Mouse (Mus musculus) CH12F3 (cell line): ENCODE data around the gene Hoxb2.

Source experiments
- in situ Hi-C: fragments of 300-500 bp; cut with MboI; formaldehyde crosslinking; loops from 2 replicates; pipeline ENCODE4 v1.14.3; 2020; ENCODE audit warnings: low sequenced_read_pairs

Gene Hoxb2

GRCm38 (mm10) chr11:96334998-96335397, 15.3 kb upstream of the Hoxb2 start:
- in situ Hi-C loops, result no loop called here

- in situ Hi-C loops, result no loop called here
Observed at GRCm38 (mm10) chr11:96336597-96336996, 13.7 kb upstream of the Hoxb2 start.

GRCm38 (mm10) chr11:96337026-96337425, 13.3 kb upstream of the Hoxb2 start:
- in situ Hi-C loops, result no loop called here

DNA sequence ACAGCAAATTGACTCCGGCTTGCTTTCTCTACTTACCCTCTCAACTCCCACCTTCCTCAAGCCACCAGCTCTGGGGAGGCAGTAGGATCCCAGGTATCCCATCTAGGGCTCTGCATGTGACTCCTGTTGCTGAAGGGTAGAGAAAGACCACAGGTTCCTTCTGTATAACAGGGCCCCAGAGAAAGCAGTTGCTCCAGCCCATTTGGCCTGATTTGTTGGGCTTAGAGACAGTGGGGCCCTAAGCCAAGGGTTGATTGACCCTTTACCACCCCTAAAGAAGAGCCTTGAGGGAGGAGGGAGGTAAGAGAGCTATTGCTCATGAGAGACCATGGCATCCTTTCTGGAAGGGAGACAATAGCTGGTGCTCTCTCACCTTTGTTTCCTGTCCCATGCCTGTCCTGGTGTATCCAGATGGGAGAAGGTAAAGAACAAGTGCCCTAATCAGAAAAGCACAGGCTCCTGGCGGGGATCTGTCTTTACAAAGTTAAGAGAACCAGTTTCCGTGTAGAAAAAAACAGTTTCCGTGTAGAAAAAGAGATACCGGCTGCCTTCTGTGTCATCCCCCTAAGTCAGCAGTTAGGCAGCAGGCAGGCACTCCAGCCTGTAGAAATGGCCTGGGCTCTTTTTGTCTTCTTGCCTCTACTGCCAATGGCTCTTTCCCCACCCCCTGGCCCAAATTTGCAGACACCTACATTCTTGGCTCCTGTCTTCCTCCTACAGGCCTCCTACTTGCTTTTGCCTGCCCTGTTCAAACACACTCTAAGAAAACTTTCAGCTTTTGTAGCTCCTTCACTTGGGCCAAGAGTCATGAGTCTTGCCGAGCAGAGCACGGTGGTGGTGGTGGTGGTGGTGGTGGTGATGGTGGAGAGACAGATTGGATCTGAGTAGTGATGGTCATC, 11.1 kb upstream of the Hoxb2 start:
- in situ Hi-C loops, result no loop called here

GRCm38 (mm10) chr11:96340698-96341365, 9.5 kb upstream of the Hoxb2 start:
- in situ Hi-C loops, result no loop called here

GRCm38 (mm10) chr11:96341701-96342575, 8.4 kb upstream of the Hoxb2 start:
- in situ Hi-C loops, result no loop called here

GRCm38 (mm10) chr11:96342576-96342930, 7.8 kb upstream of the Hoxb2 start:
- in situ Hi-C loops, result no loop called here

DNA sequence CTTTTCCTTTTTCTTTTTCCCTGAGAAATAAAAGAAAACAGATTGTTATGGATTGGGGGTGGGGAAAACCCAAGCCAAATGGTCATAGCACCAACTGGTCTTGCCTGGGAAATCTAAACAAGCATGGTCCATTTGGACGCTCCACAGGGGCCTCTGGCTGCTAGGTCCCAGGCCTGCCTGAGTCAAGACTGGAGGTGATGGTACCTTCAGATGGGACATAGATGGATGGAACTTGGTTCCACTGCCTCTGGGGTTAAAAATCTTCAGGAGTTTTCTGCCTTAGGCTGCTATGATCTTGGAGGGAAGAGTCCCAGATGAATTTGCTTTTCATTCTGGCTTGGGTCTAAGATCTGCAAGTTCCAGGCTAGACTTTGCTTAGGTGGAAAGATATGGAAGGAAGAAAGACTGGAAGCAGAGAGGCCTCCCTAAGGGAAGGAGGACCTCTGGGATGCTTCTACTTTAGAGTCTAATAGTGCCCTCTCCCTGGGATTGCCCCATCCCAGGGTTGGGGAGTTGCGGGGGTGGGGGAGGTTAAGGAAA, 7.0 kb upstream of the Hoxb2 start:
- in situ Hi-C loops, result no loop called here

DNA sequence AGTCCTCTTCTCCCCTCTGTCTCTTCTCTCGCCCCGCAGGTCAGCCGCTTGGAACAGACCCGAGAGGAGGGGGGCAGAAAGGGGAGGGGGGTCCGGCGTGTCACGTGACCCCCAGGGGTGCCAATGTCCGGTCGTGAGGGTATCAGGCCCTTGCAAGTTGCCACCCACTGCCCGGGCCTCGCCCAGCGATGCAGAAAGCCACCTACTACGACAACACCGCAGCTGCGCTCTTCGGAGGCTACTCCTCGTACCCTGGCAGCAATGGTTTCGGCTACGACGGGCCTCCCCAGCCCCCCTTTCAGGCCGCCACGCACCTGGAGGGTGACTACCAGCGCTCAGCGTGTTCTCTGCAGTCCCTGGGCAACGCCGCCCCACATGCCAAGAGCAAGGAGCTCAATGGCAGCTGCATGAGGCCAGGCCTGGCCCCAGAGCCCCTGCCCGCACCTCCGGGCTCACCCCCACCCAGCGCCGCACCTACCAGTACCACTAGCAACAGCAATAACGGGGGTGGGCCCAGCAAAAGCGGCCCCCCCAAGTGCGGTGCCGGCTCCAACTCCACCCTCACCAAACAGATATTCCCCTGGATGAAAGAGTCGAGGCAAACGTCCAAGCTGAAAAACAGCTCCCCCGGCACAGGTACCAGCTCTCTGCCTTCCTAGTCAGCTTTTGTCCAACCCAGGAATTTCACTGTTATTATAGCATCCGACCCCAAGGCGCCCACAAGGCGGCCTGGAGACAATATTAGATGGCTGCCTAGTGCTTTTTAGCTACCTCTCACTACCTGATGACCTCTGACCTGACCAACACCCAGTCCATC, 6.1 kb upstream of the Hoxb2 start:
- in situ Hi-C loops, result no loop called here

DNA sequence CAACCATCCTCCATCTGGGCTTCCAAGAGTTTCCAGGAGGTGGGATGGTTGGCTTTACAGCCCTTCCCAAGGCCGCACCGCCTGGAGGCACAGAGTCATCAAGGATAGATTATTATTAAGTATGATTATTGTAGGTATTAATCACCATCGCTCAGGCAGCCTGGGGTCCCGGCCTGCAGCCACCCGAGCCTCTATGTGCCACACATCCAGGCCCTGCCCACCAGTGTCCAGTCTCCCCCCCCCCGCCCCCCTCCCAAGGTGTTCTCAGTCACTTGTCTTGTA, 5.5 kb upstream of the Hoxb2 start:
- in situ Hi-C loops, result no loop called here

DNA sequence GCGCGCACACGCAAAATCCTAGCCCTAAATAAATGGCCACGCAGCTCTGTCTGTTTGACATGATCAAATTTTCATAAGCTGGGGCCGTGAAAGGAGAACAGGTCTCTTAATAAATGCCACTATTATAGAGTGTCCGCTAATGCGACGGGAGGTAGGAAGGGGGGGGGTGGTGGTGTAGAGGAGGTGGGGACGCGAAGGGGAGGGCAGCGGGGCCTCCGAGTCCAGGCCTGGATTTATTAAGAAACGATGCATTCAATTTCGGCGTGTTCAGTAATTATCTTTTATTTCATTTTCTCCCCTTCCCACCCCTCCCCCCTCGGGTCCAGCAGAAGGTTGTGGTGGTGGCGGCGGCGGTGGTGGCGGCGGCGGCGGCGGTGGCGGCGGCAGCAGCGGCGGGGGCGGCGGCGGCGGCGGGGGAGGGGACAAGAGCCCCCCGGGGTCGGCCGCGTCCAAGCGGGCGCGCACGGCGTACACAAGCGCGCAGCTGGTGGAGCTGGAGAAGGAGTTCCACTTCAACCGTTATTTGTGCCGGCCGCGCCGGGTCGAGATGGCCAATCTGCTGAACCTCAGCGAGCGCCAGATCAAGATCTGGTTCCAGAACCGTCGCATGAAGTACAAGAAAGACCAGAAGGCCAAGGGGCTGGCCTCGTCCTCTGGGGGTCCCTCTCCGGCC, 5.0 kb upstream of the Hoxb2 start:
- in situ Hi-C loops, result no loop called here

GRCm38 (mm10) chr11:96345893-96346806, 4.2 kb upstream of the Hoxb2 start:
- in situ Hi-C loops, result no loop called here

- in situ Hi-C loops, result no loop called here
Observed at GRCm38 (mm10) chr11:96346916-96347520, 3.3 kb upstream of the Hoxb2 start.

DNA sequence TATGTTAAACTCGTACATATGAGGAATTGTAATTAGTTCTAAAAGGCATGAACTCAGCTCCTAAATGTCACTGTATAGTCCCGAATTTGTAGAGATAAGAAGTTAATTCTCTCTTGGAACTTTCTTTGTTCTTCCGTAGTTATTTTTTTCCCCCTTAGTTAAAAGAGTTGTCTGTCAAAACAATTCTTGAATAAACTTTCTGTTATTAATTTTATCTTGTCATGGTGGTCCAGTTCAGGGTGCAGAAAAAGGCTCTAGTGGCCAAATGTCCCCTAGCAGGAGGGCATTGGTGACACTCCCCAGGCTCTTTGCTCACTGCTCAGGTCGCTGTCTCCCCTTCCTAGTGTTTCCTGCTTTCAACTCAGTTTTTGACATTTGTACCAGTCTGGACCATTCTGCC, 2.6 kb upstream of the Hoxb2 start:
- in situ Hi-C loops, result no loop called here

GRCm38 (mm10) chr11:96348141-96348928, 2.0 kb upstream of the Hoxb2 start:
- in situ Hi-C loops, result no loop called here

GRCm38 (mm10) chr11:96348988-96349387, 1.3 kb upstream of the Hoxb2 start:
- in situ Hi-C loops, result no loop called here

DNA sequence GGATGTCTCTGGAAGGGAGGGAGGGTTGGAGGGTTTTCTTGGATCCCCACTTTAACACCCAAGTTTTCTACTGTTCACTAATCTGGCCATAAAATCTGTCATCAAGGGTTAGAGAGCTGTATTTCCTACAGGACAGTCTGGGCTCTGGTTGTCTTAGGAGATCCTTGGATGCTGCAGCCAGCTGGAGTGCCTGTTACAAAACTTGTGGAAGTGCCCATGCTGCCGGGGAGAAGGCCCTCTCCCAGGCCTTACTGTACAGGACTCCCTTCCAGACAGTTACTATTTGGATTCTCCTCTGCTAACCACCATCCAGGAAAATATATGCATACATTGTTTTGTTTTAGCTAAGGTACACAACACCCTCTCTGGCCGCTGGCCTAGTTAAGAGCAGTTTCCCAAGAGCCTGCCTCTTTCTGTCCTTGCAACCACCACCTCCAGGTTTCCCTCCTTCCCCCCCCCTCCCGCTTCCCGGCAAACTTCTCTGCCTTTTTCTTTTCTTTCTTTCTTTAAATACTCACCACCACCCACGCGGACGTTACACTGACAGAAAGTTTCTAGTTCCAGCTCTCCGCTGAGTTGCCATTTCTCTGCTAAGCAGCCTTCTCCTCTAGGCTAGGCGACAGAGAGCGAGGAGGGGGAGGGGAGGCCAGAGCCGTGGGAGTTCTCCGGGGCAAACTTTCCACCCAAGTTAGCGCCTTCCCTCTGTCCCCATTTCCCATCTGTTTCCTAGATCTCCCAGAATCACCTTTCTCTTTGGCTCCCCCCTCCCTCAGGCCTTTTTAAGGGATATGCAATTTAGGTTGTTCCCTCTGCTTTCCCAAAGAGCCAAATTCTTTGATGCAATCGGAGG, 609 bp upstream of the Hoxb2 start:
- in situ Hi-C loops, result no loop called here
